Mouse (Mus musculus): Measurements from ENCODE around the gene Mrpl34.
"Not testable (repeated sequence)": the region's sequence is repeated elsewhere in the genome, so short reads cannot be mapped to it uniquely, and the experiment has no call there.

Mrpl34 gene

GRCm38 (mm10) chr8:71464513-71465500, at the start of gene Mrpl34:
Gene Mrpl34 (plus strand): TSS chr8:71464959.
- DNase-seq (ENCODE audit: low spot score): peak; percentile 100

- DNase-seq (ENCODE audit: low spot score): no peak
These were observed 42.6 kb upstream of the Mrpl34 start for GRCm38 (mm10) chr8:71422121-71422520.

- not testable (repeated sequence) for DNase-seq (ENCODE audit: low spot score)
These were observed 31.8 kb upstream of the Mrpl34 start for GRCm38 (mm10) chr8:71432935-71433334.

- no peak for DNase-seq (ENCODE audit: low spot score)
These were observed 27.7 kb upstream of the Mrpl34 start for GRCm38 (mm10) chr8:71437041-71437440.

- no peak for DNase-seq (ENCODE audit: low spot score)
These were observed 23.4 kb upstream of the Mrpl34 start for GRCm38 (mm10) chr8:71441404-71441803.

GRCm38 (mm10) chr8:71445096-71445495, 19.7 kb upstream of the Mrpl34 start:
- no peak for DNase-seq (ENCODE audit: low spot score)

GRCm38 (mm10) chr8:71451337-71451736, 13.4 kb upstream of the Mrpl34 start:
- DNase-seq (ENCODE audit: low spot score): no peak

GRCm38 (mm10) chr8:71451777-71452176, 13.0 kb upstream of the Mrpl34 start:
- DNase-seq (ENCODE audit: low spot score): no peak

GRCm38 (mm10) chr8:71452669-71453068, 12.1 kb upstream of the Mrpl34 start:
- no peak for DNase-seq (ENCODE audit: low spot score)

GRCm38 (mm10) chr8:71454668-71455067, 10.1 kb upstream of the Mrpl34 start:
- DNase-seq (ENCODE audit: low spot score): no peak

GRCm38 (mm10) chr8:71456906-71457305, 7.9 kb upstream of the Mrpl34 start:
- DNase-seq (ENCODE audit: low spot score): no peak

GRCm38 (mm10) chr8:71457659-71458270, 7.0 kb upstream of the Mrpl34 start:
- no peak for DNase-seq (ENCODE audit: low spot score)

GRCm38 (mm10) chr8:71460716-71461115, 4.0 kb upstream of the Mrpl34 start:
- DNase-seq (ENCODE audit: low spot score): no peak

GRCm38 (mm10) chr8:71461152-71461840, 3.5 kb upstream of the Mrpl34 start:
- no peak for DNase-seq (ENCODE audit: low spot score)

GRCm38 (mm10) chr8:71462191-71462590, 2.6 kb upstream of the Mrpl34 start:
- no peak for DNase-seq (ENCODE audit: low spot score)

- no peak for DNase-seq (ENCODE audit: low spot score)
These were observed 2.0 kb upstream of the Mrpl34 start for GRCm38 (mm10) chr8:71462786-71463185.

- peak; percentile 97 for DNase-seq (ENCODE audit: low spot score)
These were observed 1.3 kb upstream of the Mrpl34 start, which contains the start of gene Abhd8 for GRCm38 (mm10) chr8:71463188-71464033. Gene Abhd8 (minus strand): TSS chr8:71463655.

- DNase-seq (ENCODE audit: low spot score): no peak
These were observed 974 bp downstream of the Mrpl34 start for GRCm38 (mm10) chr8:71465733-71466132.

GRCm38 (mm10) chr8:71466198-71466597, 1.4 kb downstream of the Mrpl34 start:
- DNase-seq (ENCODE audit: low spot score): no peak

GRCm38 (mm10) chr8:71467201-71467600, 2.4 kb downstream of the Mrpl34 start:
- no peak for DNase-seq (ENCODE audit: low spot score)

GRCm38 (mm10) chr8:71468001-71468400, 3.2 kb downstream of the Mrpl34 start:
- no peak for DNase-seq (ENCODE audit: low spot score)

GRCm38 (mm10) chr8:71468916-71469315, 4.2 kb downstream of the Mrpl34 start, which contains the start of gene Dda1:
Gene Dda1 (plus strand): TSS chr8:71469199.
- peak; percentile 99 for DNase-seq (ENCODE audit: low spot score)

All from left cerebral cortex, adult 11 months (tissue).